Mouse (Mus musculus) megakaryocyte progenitor cell, adult 5-6 weeks (primary cell): Measurements from ENCODE around the gene Tcp11l2. TPM values are rescaled to one million over a fixed set of nuclear protein-coding genes. Genes with fewer than 3 reads are reported as not detected.
A peak's percentile ranks its signal among the peaks of the same experiment; 100 is the strongest.

Source experiments
- ATAC-seq: replicated peaks from 2 replicates; pipeline ENCODE4 v1.8.0; 2016; ENCODE audit warnings: mild to moderate bottlenecking, moderate TSS enrichment, inconsistent platforms; ENCODE audit not compliant: poor library complexity
- total RNA-seq, 2 experiments: library from RNA; stranded (forward) in 1 of 2; stranded (reverse) in 1 of 2; fragments of 157-497, 149-512 nt in 1 of 2; fragments of 200-1000 nt in 1 of 2; gene quantifications; 2 replicates each; pipeline versions ENCODE4 v1.2.3 to v1.2.4; 2015 to 2017

Gene Tcp11l2
- total RNA-seq, 2 experiments from 2014 or later: 7.0 to 12.4 TPM

DNA sequence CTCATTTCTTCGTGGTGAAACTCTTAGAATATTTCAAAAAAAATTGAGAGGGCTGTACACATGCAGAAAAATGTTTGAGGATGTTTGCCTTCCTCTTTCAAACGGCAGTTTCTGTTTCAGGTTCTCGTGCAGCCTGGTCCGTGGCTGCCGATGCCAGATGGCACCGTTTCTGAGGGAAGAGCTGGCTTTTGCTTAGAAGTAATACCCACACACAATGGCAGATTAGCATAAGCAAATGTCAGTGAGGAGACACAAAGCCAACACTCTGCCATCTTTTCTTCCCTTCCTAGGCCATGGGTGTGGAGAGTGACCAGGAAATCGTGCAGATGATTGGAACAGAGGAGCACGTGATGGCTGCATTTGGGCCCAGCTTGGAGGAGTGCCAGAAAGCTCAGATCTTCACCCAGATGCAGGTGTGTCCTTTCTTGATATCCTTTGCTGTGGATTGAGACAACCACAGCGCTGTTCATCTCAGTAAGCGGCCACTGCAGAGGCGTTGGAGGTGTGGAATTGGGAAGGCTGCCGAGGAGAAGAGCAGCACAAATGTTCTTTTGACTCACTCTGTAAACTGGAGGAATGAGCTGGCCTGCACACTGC is 70.2 kb downstream of the Tcp11l2 start:
- peak; percentile 65 for ATAC-seq

DNA sequence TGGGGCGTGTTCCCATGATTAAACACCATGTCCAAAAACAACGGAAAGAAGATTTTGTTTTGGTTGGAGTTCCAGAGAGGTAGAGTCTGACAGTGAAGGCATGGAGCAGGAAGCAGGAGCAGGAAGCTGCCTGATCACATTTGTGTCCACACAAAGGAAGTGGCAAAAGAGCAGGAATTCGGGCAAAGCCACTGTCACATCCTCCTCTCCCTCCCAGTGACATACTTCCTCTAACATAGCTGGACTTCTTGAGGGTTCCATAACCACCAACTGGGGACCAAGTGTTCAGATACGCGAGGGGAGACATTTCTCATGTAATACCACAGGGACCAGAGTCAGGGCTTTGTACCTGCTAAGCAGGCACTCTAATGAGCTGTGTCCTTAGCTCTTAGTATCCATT is 70.8 kb downstream of the Tcp11l2 start:
- ATAC-seq: peak; percentile 10; the same call in 1 of the 2 replicates

GRCm38 (mm10) chr10:84648911-84649310 is 72.5 kb downstream of the Tcp11l2 start:
- no peak for ATAC-seq

- ATAC-seq: no peak
Measured at GRCm38 (mm10) chr10:84654029-84654428, 77.6 kb downstream of the Tcp11l2 start.

- ATAC-seq: no peak
Measured at GRCm38 (mm10) chr10:84654731-84655130, 78.3 kb downstream of the Tcp11l2 start.

GRCm38 (mm10) chr10:84656618-84657017 is 80.2 kb downstream of the Tcp11l2 start:
- ATAC-seq: no peak

- ATAC-seq: no peak
Measured at GRCm38 (mm10) chr10:84657437-84658087, 81.1 kb downstream of the Tcp11l2 start.

- peak; percentile 53 for ATAC-seq
Measured at GRCm38 (mm10) chr10:84658088-84658848, 81.8 kb downstream of the Tcp11l2 start.

GRCm38 (mm10) chr10:84659281-84659680 is 82.9 kb downstream of the Tcp11l2 start:
- no peak for ATAC-seq

- peak; percentile 70 for ATAC-seq
Measured at GRCm38 (mm10) chr10:84662138-84662537, 85.7 kb downstream of the Tcp11l2 start.

Other genes starting within 250 kb of the Tcp11l2 start
- 0.12 TPM in 2 replicates for gene Nuak1, start 136.0 kb upstream of the Tcp11l2 start, total RNA-seq (2015)
- gene Nuak1, start 136.0 kb upstream of the Tcp11l2 start, total RNA-seq (2017): 0.03 and 0.17 TPM in 2 replicates
- gene Ckap4, start 42.6 kb upstream of the Tcp11l2 start, total RNA-seq (2015): 72.5 and 84.2 TPM in 2 replicates
- gene Ckap4, start 42.6 kb upstream of the Tcp11l2 start, total RNA-seq (2017): 63.4 and 70.0 TPM in 2 replicates
- gene Polr3b, start 45.7 kb downstream of the Tcp11l2 start, total RNA-seq (2015): 23.9 and 29.3 TPM in 2 replicates
- 29.4 and 45.9 TPM in 2 replicates for gene Polr3b, start 45.7 kb downstream of the Tcp11l2 start, total RNA-seq (2017)
- not detected in 2 replicates for gene Rfx4, start 179.4 kb downstream of the Tcp11l2 start, total RNA-seq (2015)
- gene Rfx4, start 179.4 kb downstream of the Tcp11l2 start, total RNA-seq (2017): not detected in 2 replicates